Mouse (Mus musculus): Measurements from ENCODE around the gene Cd99l2. TPM values are rescaled to one million over a fixed set of nuclear protein-coding genes. Genes with fewer than 3 reads are reported as not detected.

Cd99l2 gene
- polyA plus RNA-seq (2016; fragmentation: Nextera tagmentation; extraction: Ambion mirVana): 38.6 and 40.0 TPM in 2 replicates

DNA sequence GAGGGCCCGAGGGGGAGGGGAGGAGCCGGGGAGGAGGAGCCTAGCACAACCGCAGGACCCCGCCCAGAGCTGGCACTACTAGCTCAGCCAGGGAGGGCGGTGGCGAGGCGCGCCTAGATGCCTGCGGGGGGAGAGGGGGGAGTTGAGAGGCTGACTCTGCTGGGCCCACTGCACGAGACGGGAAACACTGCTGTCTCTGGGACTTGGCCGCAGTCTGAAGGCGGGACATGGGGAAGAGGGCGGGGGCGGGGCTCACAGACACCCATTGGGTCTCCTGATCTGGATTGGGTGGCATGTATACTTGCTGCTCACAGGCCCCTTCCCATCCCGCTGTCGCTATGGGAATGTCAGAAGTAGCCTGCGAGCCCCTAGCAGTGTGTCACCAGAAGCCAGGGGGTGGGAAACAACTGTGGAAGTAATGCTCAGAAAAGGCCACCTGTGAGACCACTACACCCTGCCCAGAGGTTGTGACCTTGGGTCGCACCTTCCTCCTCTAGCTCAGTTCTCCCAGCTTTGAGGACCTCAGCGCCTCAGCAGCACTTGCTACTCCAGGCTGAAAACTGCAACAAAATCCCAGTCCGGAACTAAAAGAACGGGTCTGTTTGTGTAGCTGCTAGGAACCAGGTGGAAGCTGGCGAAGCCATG lies at the start of gene Cd99l2:
Gene Cd99l2 (minus strand): TSS at position 216 of the 645 bp plus-strand sequence.
- Histone ChIP-seq H3K4me1 (peaks cover 2% of the 10 kb centered on the region; the same call in 1 of the 2 replicates), H3K27me3 (no peaks in the 10 kb centered on the region), H3K4me3 (peak within 1 kb of the TSS; percentile 51), H3K27ac (replicated peaks) (peak within 1 kb of the TSS; percentile 85), H3K9me3 (no peaks in the 10 kb centered on the region), H3K9ac (replicated peaks) (peak within 1 kb of the TSS; percentile 61), H3K36me3 (no peaks in the 10 kb centered on the region), H3K4me2 (replicated peaks) (peak within 1 kb of the TSS; percentile 60)
- peak; percentile 95 for ATAC-seq (ENCODE audit: low FRiP score, low read depth)
- WGBS: 14% methylated on average over 22 of the region's 23 CpGs

DNA sequence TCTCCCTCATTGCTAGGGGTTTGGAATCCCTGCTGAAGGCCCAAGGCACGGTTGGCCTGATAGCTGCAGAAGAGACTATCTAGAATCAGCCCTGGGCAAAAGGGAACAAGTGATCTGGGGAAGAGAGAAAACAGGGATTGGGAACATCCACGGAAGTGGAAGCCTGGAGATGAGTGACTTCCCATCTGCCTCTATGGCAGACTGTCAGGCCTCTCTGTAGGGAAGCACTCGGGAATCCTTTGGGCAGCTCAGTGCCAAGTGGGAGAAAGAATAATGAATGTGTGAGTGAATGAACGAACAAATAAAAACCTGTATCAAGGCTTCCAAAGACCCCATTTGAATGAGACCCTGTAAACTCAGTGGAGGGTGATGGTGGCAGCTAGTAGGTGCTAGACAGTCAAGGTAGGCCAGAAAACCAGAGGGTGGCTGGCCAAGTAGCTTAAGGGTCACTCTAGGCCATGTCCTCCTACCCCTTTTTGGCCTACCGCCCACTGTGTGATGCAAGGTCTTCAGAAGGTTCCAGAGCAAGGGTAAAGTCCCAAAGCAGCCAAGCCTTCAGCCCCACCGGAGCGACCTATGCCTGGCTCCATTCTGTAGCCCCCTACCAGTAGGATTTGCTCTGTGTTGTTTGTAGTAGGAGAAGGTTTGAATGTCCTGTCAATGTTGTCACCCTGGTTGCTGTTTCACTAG lies 48.3 kb upstream of the Cd99l2 start:
- Histone ChIP-seq H3K4me2 (replicated peaks) (no peak overlapping the region), H3K27me3 (no peaks in the 10 kb centered on the region), H3K4me1 (no peaks in the 10 kb centered on the region), H3K36me3 (no peaks in the 10 kb centered on the region), H3K9ac (replicated peaks) (no peak overlapping the region), H3K27ac (replicated peaks) (no peak overlapping the region), H3K9me3 (no peaks in the 10 kb centered on the region), H3K4me3 (no peak overlapping the region)
- 74% methylated on average over 7 of the region's 7 CpGs for WGBS
- no peak for ATAC-seq (ENCODE audit: low FRiP score, low read depth)

DNA sequence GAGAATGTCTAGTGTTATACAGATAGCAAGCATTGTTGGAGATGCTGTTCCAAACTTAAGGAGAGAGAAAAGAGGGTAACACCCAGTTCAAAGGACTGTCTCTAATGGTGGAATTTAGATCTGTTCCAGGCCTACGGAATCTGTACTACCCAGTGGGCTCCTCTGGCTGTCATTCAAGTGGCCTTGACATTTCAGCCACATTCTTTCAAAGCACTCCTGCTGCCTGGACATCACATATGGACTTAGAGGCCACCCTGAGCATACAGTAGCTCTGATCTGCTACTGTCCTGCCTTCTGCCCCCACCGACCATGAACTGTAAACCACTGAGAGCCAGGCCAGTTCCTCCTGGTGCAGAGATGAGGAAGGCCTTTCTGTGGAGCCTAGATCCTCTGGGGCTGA lies 45.1 kb upstream of the Cd99l2 start:
- no peak overlapping the region for H3K4me3 ChIP-seq

DNA sequence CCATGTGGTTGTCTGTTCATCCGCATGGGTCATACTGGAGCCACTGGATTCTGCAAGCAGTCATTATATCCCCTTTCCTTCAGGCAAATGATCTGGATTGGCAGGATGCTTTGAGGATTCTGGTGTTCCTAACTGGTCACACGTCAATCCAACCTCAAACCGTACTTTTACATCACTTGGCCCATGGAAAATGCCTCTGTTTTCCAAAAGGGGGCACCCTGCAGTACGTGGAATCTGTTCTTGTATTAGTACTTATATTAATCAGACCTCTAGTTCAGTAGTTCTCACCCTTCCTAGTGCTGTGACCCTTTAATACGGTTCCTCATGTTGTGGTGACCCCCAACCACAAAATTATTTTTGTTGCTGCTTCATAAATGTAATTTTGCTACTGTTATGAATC lies 41.5 kb upstream of the Cd99l2 start:
- Histone ChIP-seq H3K27me3 (no peaks in the 10 kb centered on the region), H3K4me3 (no peak overlapping the region), H3K4me1 (no peaks in the 10 kb centered on the region), H3K27ac (replicated peaks) (no peak overlapping the region), H3K4me2 (replicated peaks) (no peak overlapping the region), H3K36me3 (no peaks in the 10 kb centered on the region), H3K9me3 (no peaks in the 10 kb centered on the region), H3K9ac (replicated peaks) (no peak overlapping the region)
- no peak for ATAC-seq (ENCODE audit: low FRiP score, low read depth)
- 76% methylated on average over 5 of the region's 5 CpGs for WGBS

More for the DNA sequence above, 45.1 kb upstream of the Cd99l2 start:
- 78% methylated on average over 2 of the region's 2 CpGs for WGBS
- no peak overlapping the region for H3K27ac ChIP-seq (replicated peaks)
- H3K9ac ChIP-seq (replicated peaks): no peak overlapping the region
- H3K27me3 ChIP-seq: no peaks in the 10 kb centered on the region
- H3K4me2 ChIP-seq (replicated peaks): no peak overlapping the region
- no peaks in the 10 kb centered on the region for H3K36me3 ChIP-seq
- no peak for ATAC-seq (ENCODE audit: low FRiP score, low read depth)
- H3K9me3 ChIP-seq: no peaks in the 10 kb centered on the region
- no peaks in the 10 kb centered on the region for H3K4me1 ChIP-seq

DNA sequence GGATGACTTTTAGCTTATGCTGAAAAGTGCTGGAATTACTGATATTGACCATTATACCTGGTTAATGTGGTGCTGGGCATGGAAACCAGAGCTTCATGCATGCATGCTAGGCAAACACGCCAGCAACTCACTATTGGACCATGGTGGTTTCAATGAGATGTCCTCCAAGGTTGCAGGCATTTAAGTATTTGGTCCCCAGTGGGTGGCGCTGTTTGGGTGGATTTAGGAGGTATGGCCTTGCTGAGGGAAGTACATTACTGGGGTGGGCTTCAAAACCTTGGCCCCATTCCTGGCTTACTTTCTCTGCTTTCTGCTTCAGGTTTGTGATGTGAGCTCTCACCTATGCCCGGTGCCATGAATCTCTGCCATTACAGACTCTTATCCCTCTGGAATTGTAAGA lies 40.0 kb upstream of the Cd99l2 start:
- Histone ChIP-seq H3K4me2 (replicated peaks) (no peak overlapping the region), H3K9ac (replicated peaks) (no peak overlapping the region), H3K27me3 (no peaks in the 10 kb centered on the region), H3K36me3 (no peaks in the 10 kb centered on the region), H3K4me3 (no peak overlapping the region), H3K9me3 (no peaks in the 10 kb centered on the region), H3K4me1 (peaks cover 4% of the 10 kb centered on the region; the same call in 1 of the 2 replicates), H3K27ac (replicated peaks) (no peak overlapping the region)
- ATAC-seq (ENCODE audit: low FRiP score, low read depth): no peak
- 60% methylated on average over 3 of the region's 3 CpGs for WGBS

DNA sequence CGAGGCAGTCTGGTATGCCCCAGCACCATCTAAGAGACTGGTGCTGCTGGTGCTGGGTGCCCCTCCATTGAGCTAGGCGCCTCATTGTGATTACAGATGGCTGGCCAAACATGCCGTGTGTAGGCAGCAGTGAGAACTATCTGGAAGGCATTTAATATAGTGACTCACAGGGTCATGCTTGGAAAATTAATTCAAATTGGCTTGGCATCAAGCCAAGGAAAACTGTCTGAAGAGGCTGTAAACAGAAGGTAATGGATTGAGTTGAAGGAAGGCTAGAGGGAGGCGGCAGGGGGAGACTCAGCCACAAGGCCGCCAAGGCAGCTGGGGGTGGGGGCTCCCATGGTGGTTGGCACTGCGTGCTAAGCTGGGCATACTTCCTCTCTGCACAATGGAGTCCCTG lies 36.0 kb upstream of the Cd99l2 start:
- 61% methylated on average over 6 of the region's 6 CpGs for WGBS
- Histone ChIP-seq H3K27ac (replicated peaks) (no peak overlapping the region), H3K36me3 (no peaks in the 10 kb centered on the region)

GRCm38 (mm10) chrX:71528150-71528549 lies 35.5 kb upstream of the Cd99l2 start:
- no peak overlapping the region for H3K9ac ChIP-seq (replicated peaks)
- H3K4me1 ChIP-seq: peaks cover 4% of the 10 kb centered on the region; the same call in 1 of the 2 replicates
- no peak overlapping the region for H3K27ac ChIP-seq (replicated peaks)
- H3K4me2 ChIP-seq (replicated peaks): no peak overlapping the region
- H3K9me3 ChIP-seq: no peaks in the 10 kb centered on the region
- H3K4me3 ChIP-seq: no peak overlapping the region
- H3K36me3 ChIP-seq: no peaks in the 10 kb centered on the region
- no peak for ATAC-seq (ENCODE audit: low FRiP score, low read depth)
- no peaks in the 10 kb centered on the region for H3K27me3 ChIP-seq
- WGBS: 63% methylated on average over 3 of the region's 3 CpGs

More for the DNA sequence above, 36.0 kb upstream of the Cd99l2 start:
- Histone ChIP-seq H3K9ac (replicated peaks) (no peak overlapping the region), H3K4me2 (replicated peaks) (no peak overlapping the region), H3K9me3 (no peaks in the 10 kb centered on the region), H3K27me3 (no peaks in the 10 kb centered on the region), H3K4me1 (peaks cover 4% of the 10 kb centered on the region; the same call in 1 of the 2 replicates), H3K4me3 (no peak overlapping the region)
- ATAC-seq (ENCODE audit: low FRiP score, low read depth): peak; percentile 75

GRCm38 (mm10) chrX:71527461-71527860 lies 34.8 kb upstream of the Cd99l2 start:
- no peaks in the 10 kb centered on the region for H3K36me3 ChIP-seq
- no peaks in the 10 kb centered on the region for H3K27me3 ChIP-seq
- H3K4me3 ChIP-seq: no peak overlapping the region
- 100% methylated on average over 1 of the region's 1 CpGs for WGBS
- H3K4me1 ChIP-seq: peaks cover 4% of the 10 kb centered on the region; the same call in 1 of the 2 replicates
- H3K4me2 ChIP-seq (replicated peaks): no peak overlapping the region
- no peak for ATAC-seq (ENCODE audit: low FRiP score, low read depth)
- no peak overlapping the region for H3K27ac ChIP-seq (replicated peaks)
- H3K9me3 ChIP-seq: no peaks in the 10 kb centered on the region
- no peak overlapping the region for H3K9ac ChIP-seq (replicated peaks)

DNA sequence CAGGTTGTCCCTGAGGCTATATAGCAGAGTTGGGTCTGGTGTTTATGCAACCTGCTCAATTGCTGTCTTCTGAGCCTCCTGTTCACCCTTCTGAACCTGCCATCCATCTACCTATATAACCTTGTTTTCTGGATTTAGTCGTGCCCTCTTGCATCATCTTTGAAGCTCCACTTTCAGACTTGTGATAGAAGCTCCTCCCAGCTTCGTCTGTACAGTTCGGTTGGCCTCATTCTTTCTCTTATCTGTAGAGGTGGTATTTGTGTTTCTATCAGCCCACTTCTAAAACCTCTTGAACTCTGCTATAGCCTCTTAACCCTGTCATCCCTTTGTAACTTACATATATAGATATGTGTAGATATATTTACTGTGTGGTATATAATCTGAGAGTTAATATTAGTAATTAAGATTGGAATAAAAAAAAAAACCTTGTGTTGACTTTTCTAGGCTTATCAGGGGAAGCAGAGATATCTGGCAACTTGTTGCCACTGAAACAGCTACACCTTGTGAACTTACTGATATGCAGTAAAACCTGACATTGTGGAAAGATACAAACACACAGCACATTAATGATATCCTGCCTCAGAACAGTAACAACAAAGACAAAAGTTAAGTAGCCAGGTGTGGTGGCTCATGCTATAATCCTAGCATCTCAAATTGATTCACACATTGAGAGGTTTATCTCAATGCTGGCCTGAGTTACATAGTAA lies 33.1 kb upstream of the Cd99l2 start:
- Histone ChIP-seq H3K4me2 (replicated peaks) (no peak overlapping the region), H3K27me3 (no peaks in the 10 kb centered on the region), H3K4me3 (no peak overlapping the region), H3K36me3 (no peaks in the 10 kb centered on the region), H3K9ac (replicated peaks) (no peak overlapping the region), H3K27ac (replicated peaks) (no peak overlapping the region), H3K4me1 (peaks cover 4% of the 10 kb centered on the region; the same call in 1 of the 2 replicates), H3K9me3 (no peaks in the 10 kb centered on the region)
- WGBS: 77% methylated on average over 3 of the region's 3 CpGs
- ATAC-seq (ENCODE audit: low FRiP score, low read depth): no peak

DNA sequence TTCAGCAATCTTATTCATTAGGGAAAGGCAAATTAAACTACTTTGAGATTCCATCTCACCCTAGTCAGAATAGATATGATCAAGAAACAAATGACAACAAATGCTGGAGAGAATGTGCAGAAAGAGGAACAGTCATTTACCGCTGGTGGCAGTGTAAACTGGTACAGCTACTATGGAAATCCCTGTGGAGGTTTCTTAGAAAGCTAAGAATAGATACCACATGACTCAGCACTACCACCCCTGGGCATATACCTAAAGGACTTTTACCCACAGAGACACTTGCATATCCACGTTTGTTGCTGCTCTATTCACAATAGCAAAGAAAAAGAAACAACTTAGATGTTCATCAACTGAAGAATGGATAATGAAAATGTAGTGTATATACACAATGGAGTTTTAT lies 31.7 kb upstream of the Cd99l2 start:
- Histone ChIP-seq H3K27me3 (no peaks in the 10 kb centered on the region), H3K36me3 (no peaks in the 10 kb centered on the region), H3K4me3 (no peak overlapping the region), H3K9ac (replicated peaks) (no peak overlapping the region), H3K27ac (replicated peaks) (no peak overlapping the region), H3K9me3 (no peaks in the 10 kb centered on the region), H3K4me1 (peaks cover 4% of the 10 kb centered on the region; the same call in 1 of the 2 replicates), H3K4me2 (replicated peaks) (no peak overlapping the region)
- 73% methylated on average over 2 of the region's 2 CpGs for WGBS
- no peak for ATAC-seq (ENCODE audit: low FRiP score, low read depth)

DNA sequence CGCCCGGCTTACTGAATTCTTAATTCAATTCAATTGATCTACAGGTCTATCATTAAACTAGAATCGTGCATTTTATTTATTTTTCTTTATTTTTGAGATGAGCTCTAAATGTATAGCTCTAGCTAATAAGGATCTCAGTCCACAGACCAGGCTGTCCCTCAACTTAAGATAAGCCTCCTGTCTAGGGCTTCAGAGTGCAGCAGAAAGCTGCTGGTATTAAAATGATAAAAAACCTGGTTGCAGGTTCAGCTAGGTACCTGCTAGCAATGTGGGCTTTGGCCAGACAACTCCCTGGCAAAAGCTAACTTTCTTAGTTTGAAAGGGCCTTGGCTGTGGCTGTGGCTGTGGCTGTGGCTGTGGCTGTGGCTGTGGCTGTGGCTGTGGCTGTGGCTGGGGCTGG lies 30.2 kb upstream of the Cd99l2 start:
- WGBS: 88% methylated on average over 3 of the region's 3 CpGs
- Histone ChIP-seq H3K9ac (replicated peaks) (no peak overlapping the region), H3K9me3 (no peaks in the 10 kb centered on the region), H3K4me3 (no peak overlapping the region), H3K36me3 (no peaks in the 10 kb centered on the region), H3K27ac (replicated peaks) (no peak overlapping the region), H3K27me3 (no peaks in the 10 kb centered on the region), H3K4me1 (peaks cover 2% of the 10 kb centered on the region; the same call in 1 of the 2 replicates), H3K4me2 (replicated peaks) (no peak overlapping the region)
- ATAC-seq (ENCODE audit: low FRiP score, low read depth): no peak

DNA sequence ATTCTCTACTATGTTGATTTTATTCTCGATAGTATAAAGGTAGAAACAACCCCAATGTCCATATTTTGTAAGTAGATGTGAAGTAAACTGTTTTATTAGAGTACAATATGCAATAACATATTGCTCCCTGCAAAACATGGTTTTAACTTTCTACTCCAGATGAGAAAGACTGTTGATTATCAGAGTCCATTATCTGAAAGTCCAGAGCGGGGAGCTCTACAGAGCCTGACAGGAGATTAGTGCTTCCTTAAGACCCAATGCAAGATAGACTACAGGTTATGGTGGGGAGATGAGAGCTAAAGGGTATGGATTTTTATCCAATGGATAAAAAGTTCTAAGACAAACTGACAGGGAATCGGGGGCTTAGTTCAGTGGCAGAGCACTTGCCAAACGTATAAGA lies 26.6 kb upstream of the Cd99l2 start:
- no peak for ATAC-seq (ENCODE audit: low FRiP score, low read depth)
- Histone ChIP-seq H3K4me3 (no peak overlapping the region), H3K27me3 (no peaks in the 10 kb centered on the region), H3K9me3 (no peaks in the 10 kb centered on the region), H3K4me2 (replicated peaks) (no peak overlapping the region), H3K9ac (replicated peaks) (no peak overlapping the region), H3K27ac (replicated peaks) (no peak overlapping the region), H3K4me1 (no peaks in the 10 kb centered on the region), H3K36me3 (no peaks in the 10 kb centered on the region)
- WGBS: 80% methylated on average over 4 of the region's 4 CpGs
